Mouse (Mus musculus) ES-E14 (cell line): ENCODE measurements around the gene Miox.

ENCODE experiments used
- CHD2 ChIP-seq: IDR thresholded peaks from 2 replicates; pipeline ENCODE4 v1.6.1; 2014; ENCODE audit warnings: mild to moderate bottlenecking, low read depth, low read length, inconsistent platforms
- HCFC1 ChIP-seq: IDR thresholded peaks from 2 replicates; pipeline ENCODE4 v1.6.1; 2012; ENCODE audit warnings: low read length, inconsistent platforms, borderline replicate concordance; ENCODE audit not compliant: insufficient read depth
- MAFK ChIP-seq: IDR thresholded peaks from 2 replicates; pipeline ENCODE4 v1.6.1; 2014; ENCODE audit warnings: mild to moderate bottlenecking, low read depth, low read length, inconsistent platforms; ENCODE audit not compliant: insufficient read depth
- ZC3H11A ChIP-seq: IDR thresholded peaks from 2 replicates; pipeline ENCODE4 v1.6.1; 2012; ENCODE audit warnings: low read depth, mild to moderate bottlenecking, inconsistent platforms, low read length, borderline replicate concordance

- TF ChIP-seq ZC3H11A (no peak), CHD2 (no peak), HCFC1 (no peak), MAFK (no peak)
These were observed 42.8 kb downstream of the Miox start, which contains the start of gene Tymp for GRCm38 (mm10) chr15:89376957-89377356.
